In genomic region chr2:104121681-104122504, GRCm38 (mm10) we compare ENCODE assay signal across 9 mouse cellular contexts. TPM values are rescaled to one million over a fixed set of nuclear protein-coding genes. Genes with fewer than 3 reads are reported as not detected.
A peak's percentile ranks its signal among the peaks of the same experiment; 100 is the strongest.
DNase-seq lines count a peak whose midpoint lies in the region; ATAC-seq lines count a peak whose summit lies in the region.
"Had no signal": no experiment of that assay in that cellular context is flagged by ENCODE, and none has a peak within 500 bp of the region (broad histone marks: within the 10 kb centered on the region; RNA-seq: fewer than 3 reads in every experiment).

No protein-coding gene starts in this region.

- H3K4me3 ChIP-seq in embryonic facial prominence, embryonic 13.5 days, result peak overlapping the region; percentile 71
- H3K4me3 ChIP-seq in hindbrain, embryonic 13.5 days, result peak overlapping the region; percentile 69
- H3K4me3 ChIP-seq in macrophage (ENCODE audit: inconsistent target), result peak overlapping the region; percentile 12; the same call in 1 of the 2 replicates

- WGBS in embryonic facial prominence, embryonic 13.5 days, result 72% methylated on average over 8 of the region's 8 CpGs
- WGBS in hindbrain, embryonic 13.5 days, result 79% methylated on average over 8 of the region's 8 CpGs
- WGBS in macrophage (ENCODE audit: missing documents), result 80% methylated on average over 8 of the region's 8 CpGs

- H3K4me1 ChIP-seq in embryonic facial prominence, embryonic 13.5 days, result peaks cover 10% of the 10 kb centered on the region
- peaks cover 8% of the 10 kb centered on the region for H3K4me1 ChIP-seq in hindbrain, embryonic 13.5 days (replicated peaks)

- peaks cover 18% of the 10 kb centered on the region for H3K27me3 ChIP-seq in embryonic facial prominence, embryonic 13.5 days
- H3K27me3 ChIP-seq in hindbrain, embryonic 13.5 days, result peaks cover 28% of the 10 kb centered on the region

- peak; percentile 94 for DNase-seq in heart, adult 11 months
- no peak for DNase-seq in heart, postnatal 25 days (ENCODE audit: low spot score)
- no peak for DNase-seq in ovary, postnatal 10 days (ENCODE audit: low spot score)
- no peak for DNase-seq in left cerebral cortex, adult 11 months (ENCODE audit: low spot score)
- no peak for DNase-seq in cerebellum, postnatal 36 days

- peak overlapping the region; percentile 81; the same call in 1 of the 2 replicates for H3K9ac ChIP-seq in embryonic facial prominence, embryonic 13.5 days
- H3K9ac ChIP-seq in hindbrain, embryonic 13.5 days, result no peak overlapping the region

- H3K79me2 ChIP-seq in macrophage (ENCODE audit: inconsistent target), result no peaks in the 10 kb centered on the region

- no peaks in the 10 kb centered on the region for H3K9me3 ChIP-seq in embryonic facial prominence, embryonic 13.5 days
- H3K9me3 ChIP-seq in hindbrain, embryonic 13.5 days, result no peaks in the 10 kb centered on the region

- H3K27ac ChIP-seq in embryonic facial prominence, embryonic 13.5 days, result peak overlapping the region; percentile 62; the same call in 1 of the 2 replicates
- no peak overlapping the region for H3K27ac ChIP-seq in hindbrain, embryonic 13.5 days
- H3K27ac ChIP-seq in macrophage, result no peak overlapping the region

- no peaks in the 10 kb centered on the region for H3K36me3 ChIP-seq in embryonic facial prominence, embryonic 13.5 days
- no peaks in the 10 kb centered on the region for H3K36me3 ChIP-seq in hindbrain, embryonic 13.5 days
- no peaks in the 10 kb centered on the region for H3K36me3 ChIP-seq in macrophage (ENCODE audit: inconsistent target)

- peak overlapping the region; percentile 96 for H3K4me2 ChIP-seq in embryonic facial prominence, embryonic 13.5 days
- H3K4me2 ChIP-seq in hindbrain, embryonic 13.5 days, result peak overlapping the region; percentile 91

- intact Hi-C loops in heart, postnatal 25 days (cut with DNase I), result loop anchor here (2.0 kb wide), 1 partner anchor 25 kb away; no protein-coding TSS in a partner anchor

- ATAC-seq in embryonic facial prominence, embryonic 13.5 days (ENCODE audit: insufficient number of reproducible peaks, insufficient read depth, low FRiP score, low TSS enrichment, low read depth), result no peak
- peak; percentile 3; the same call in 1 of the 2 replicates for ATAC-seq in hindbrain, embryonic 13.5 days (ENCODE audit: low FRiP score)

RNA-seq across cellular contexts. Expression of gene A930018P22Rik, which starts 0.7 kb away (rescaled TPM):
- total RNA-seq in heart, postnatal 25 days (2021), result under 1 TPM; 0.42 to 0.56 TPM
- polyA plus RNA-seq in embryonic facial prominence, embryonic 13.5 days (2015; fragmentation: Nextera tagmentation; extraction: Ambion mirVana), result not detected in 2 replicates
- polyA plus RNA-seq in hindbrain, embryonic 13.5 days (2015; fragmentation: Nextera tagmentation; extraction: Ambion mirVana), result not detected in 2 replicates
- not detected for total RNA-seq in macrophage (2018; cell fraction: chromatin; rRNA removed)
- not detected for total RNA-seq in macrophage (2018; cell fraction: cytosol; rRNA removed)
- not detected for total RNA-seq in macrophage (2018; cell fraction: nucleus; rRNA removed)
- not detected in 3 replicates for polyA plus RNA-seq in macrophage (2018)

RNA-seq across cellular contexts. Expression of gene Cd59a, which starts 26.3 kb away (rescaled TPM):
- total RNA-seq in heart, postnatal 25 days (2021), result 10 to 100 TPM; 48.8 to 49.2 TPM
- 24.1 and 26.1 TPM in 2 replicates for polyA plus RNA-seq in embryonic facial prominence, embryonic 13.5 days (2015; fragmentation: Nextera tagmentation; extraction: Ambion mirVana)
- polyA plus RNA-seq in hindbrain, embryonic 13.5 days (2015; fragmentation: Nextera tagmentation; extraction: Ambion mirVana), result 17.9 and 18.7 TPM in 2 replicates
- total RNA-seq in macrophage (2018; cell fraction: chromatin; rRNA removed), result 1 to 10 TPM in 9 of 26 experiments, under 1 TPM in 13, not detected in 4; 0.45 to 3.1 (median 0.98) TPM
- total RNA-seq in macrophage (2018; cell fraction: cytosol; rRNA removed), result 1 to 10 TPM; 4.0 to 7.1 (median 5.2) TPM
- 1 to 10 TPM in 25 of 26 experiments, not detected in 1; 1.1 to 6.5 (median 2.5) TPM for total RNA-seq in macrophage (2018; cell fraction: nucleus; rRNA removed)
- 6.7 to 13.2 TPM (median 11.5 TPM) in 3 replicates for polyA plus RNA-seq in macrophage (2018)

RNA-seq across cellular contexts. Expression of gene Cd59b, which starts 52.2 kb away (rescaled TPM):
- 1 to 10 TPM; 1.4 to 3.4 TPM for total RNA-seq in heart, postnatal 25 days (2021)
- polyA plus RNA-seq in embryonic facial prominence, embryonic 13.5 days (2015; fragmentation: Nextera tagmentation; extraction: Ambion mirVana), result 5.0 and 8.1 TPM in 2 replicates
- 0.87 and 2.8 TPM in 2 replicates for polyA plus RNA-seq in hindbrain, embryonic 13.5 days (2015; fragmentation: Nextera tagmentation; extraction: Ambion mirVana)
- 1 to 10 TPM in 1 of 26 experiments, not detected in 25; 2.7 TPM for total RNA-seq in macrophage (2018; cell fraction: chromatin; rRNA removed)
- total RNA-seq in macrophage (2018; cell fraction: cytosol; rRNA removed), result 1 to 10 TPM in 5 of 26 experiments, under 1 TPM in 17, not detected in 4; 0.38 to 1.1 (median 0.68) TPM
- total RNA-seq in macrophage (2018; cell fraction: nucleus; rRNA removed), result 1 to 10 TPM in 1 of 26 experiments, not detected in 25; 1.3 TPM
- polyA plus RNA-seq in macrophage (2018), result 0.80 to 1.4 TPM in 2 of 3 replicates, not detected in the other
- polyA plus RNA-seq: C2C12 had no signal

RNA-seq across cellular contexts. Expression of gene Gm10799, which starts 53.5 kb away (rescaled TPM):
- not detected for total RNA-seq in heart, postnatal 25 days (2021)
- not detected in 2 replicates for polyA plus RNA-seq in embryonic facial prominence, embryonic 13.5 days (2015; fragmentation: Nextera tagmentation; extraction: Ambion mirVana)
- not detected in 2 replicates for polyA plus RNA-seq in hindbrain, embryonic 13.5 days (2015; fragmentation: Nextera tagmentation; extraction: Ambion mirVana)
- total RNA-seq in macrophage (2018; cell fraction: chromatin; rRNA removed), result not detected
- total RNA-seq in macrophage (2018; cell fraction: cytosol; rRNA removed), result not detected
- total RNA-seq in macrophage (2018; cell fraction: nucleus; rRNA removed), result not detected
- polyA plus RNA-seq in macrophage (2018), result not detected in 3 replicates
- polyA plus RNA-seq: C2C12 had no signal

RNA-seq across cellular contexts. Expression of gene Gm10912, which starts 56.3 kb away (rescaled TPM):
- total RNA-seq in heart, postnatal 25 days (2021), result under 1 TPM in 1 of 2 experiments, not detected in 1; 0.25 TPM
- polyA plus RNA-seq in embryonic facial prominence, embryonic 13.5 days (2015; fragmentation: Nextera tagmentation; extraction: Ambion mirVana), result 0.13 TPM in 1 of 2 replicates, not detected in the other
- not detected in 2 replicates for polyA plus RNA-seq in hindbrain, embryonic 13.5 days (2015; fragmentation: Nextera tagmentation; extraction: Ambion mirVana)
- 1 to 10 TPM in 13 of 26 experiments, under 1 TPM in 9, not detected in 4; 0.37 to 5.6 (median 1.7) TPM for total RNA-seq in macrophage (2018; cell fraction: chromatin; rRNA removed)
- under 1 TPM in 4 of 26 experiments, not detected in 22; 0.10 to 0.17 (median 0.13) TPM for total RNA-seq in macrophage (2018; cell fraction: cytosol; rRNA removed)
- 1 to 10 TPM in 10 of 26 experiments, under 1 TPM in 8, not detected in 8; 0.31 to 4.0 (median 1.1) TPM for total RNA-seq in macrophage (2018; cell fraction: nucleus; rRNA removed)
- not detected in 3 replicates for polyA plus RNA-seq in macrophage (2018)
- polyA plus RNA-seq: C2C12 had no signal

Comparison
In these comparisons a context has a peak if more than half of its experiments do, and no peak if none do; other contexts are left out.
1. H3K4me3 ChIP-seq: peak in every context shown above with its lines; median percentile 71 in embryonic facial prominence, embryonic 13.5 days; 69 in hindbrain, embryonic 13.5 days; 12 in macrophage.